21 mouse cellular contexts compared by ENCODE assay signal in the genomic region with DNA sequence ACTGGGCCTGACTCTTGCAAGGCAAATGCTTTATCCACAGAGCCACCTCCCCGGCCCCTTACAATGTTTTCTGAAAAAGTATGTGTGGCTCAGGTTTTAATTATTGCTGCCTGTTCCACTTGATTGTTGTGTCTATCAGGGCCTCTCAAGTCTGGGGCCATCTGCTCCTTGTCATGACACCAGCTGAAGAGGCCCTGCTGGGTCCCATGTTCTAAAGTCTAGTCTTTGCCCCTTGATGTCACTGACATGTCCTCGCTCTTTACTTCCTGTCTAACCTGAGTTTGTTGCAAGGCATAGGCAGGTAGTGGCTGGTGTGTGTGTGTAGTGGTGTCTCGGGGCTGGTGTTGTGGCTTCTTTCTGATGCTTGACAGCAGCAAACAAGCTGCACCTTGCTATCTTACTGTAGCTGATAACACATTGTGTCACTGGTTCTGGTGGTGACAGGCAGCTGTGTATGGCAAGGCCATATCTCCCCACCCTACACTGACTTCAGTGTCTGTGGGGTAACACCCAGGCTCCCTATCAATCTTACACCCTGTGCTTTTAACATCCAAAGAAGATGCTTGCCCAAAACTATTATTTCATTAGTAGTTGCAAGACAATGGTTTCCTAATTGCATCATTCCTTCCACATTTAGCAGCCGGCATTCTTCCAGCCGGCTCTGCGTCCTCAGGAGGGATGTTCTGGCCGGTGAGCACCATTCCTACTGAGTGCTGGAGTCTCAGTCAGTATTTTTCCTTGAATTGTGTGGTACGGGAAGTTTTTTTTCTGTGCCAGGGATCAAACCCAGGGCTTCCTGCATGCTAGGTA. TPM values are rescaled to one million over a fixed set of nuclear protein-coding genes. Genes with fewer than 3 reads are reported as not detected.
A peak's percentile ranks its signal among the peaks of the same experiment; 100 is the strongest.
DNase-seq lines count a peak whose midpoint lies in the region; ATAC-seq and TF ChIP-seq lines count a peak whose summit lies in the region.
"Had no signal": no experiment of that assay in that cellular context is flagged by ENCODE, and none has a peak within 500 bp of the region (broad histone marks: within the 10 kb centered on the region; RNA-seq: fewer than 3 reads in every experiment).

No protein-coding gene starts in this region.

- intact Hi-C loops in heart, postnatal 14 days (cut with DNase I), result no loop called here

- no peak overlapping the region for H3K27ac ChIP-seq in MEL (ENCODE audit: control insufficient read depth, low read depth, low read length)
- peak overlapping the region; percentile 30 for H3K27ac ChIP-seq in heart, embryonic 11.5 days (ENCODE audit: low read depth, low read length)
- H3K27ac ChIP-seq in midbrain, embryonic 14.5 days (replicated peaks; ENCODE audit: low read depth, low read length), result no peak overlapping the region
- H3K27ac ChIP-seq: forebrain, embryonic 10.5 days; hindbrain, embryonic 12.5 days; layer of hippocampus, adult 2 months; limb, embryonic 10.5 days; macrophage; neural tube, embryonic 13.5 days had no signal

- H3K4me1 ChIP-seq in MEL (ENCODE audit: control insufficient read depth in 1 of 2, insufficient read depth in 2 of 2, low read length in 2 of 2), result no peaks in the 10 kb centered on the region
- H3K4me1 ChIP-seq in heart, embryonic 11.5 days (ENCODE audit: control insufficient read depth, insufficient read depth, low read length), result peaks cover 33% of the 10 kb centered on the region
- no peaks in the 10 kb centered on the region for H3K4me1 ChIP-seq in midbrain, embryonic 14.5 days (ENCODE audit: control insufficient read depth, insufficient read depth, low read length)

- TF ChIP-seq POLR2A in MEL (IDR thresholded peaks at IDR 0.05; ENCODE audit: control insufficient read depth in 1 of 2, insufficient read depth in 1 of 2, low read depth in 1 of 2, low read length in 2 of 2, poor library complexity in 1 of 2), result no peak

- no peak for TF ChIP-seq RAD21 in MEL (IDR thresholded peaks at IDR 0.05; ENCODE audit: low read depth, low read length)

- no peak overlapping the region for H3K9ac ChIP-seq in MEL (ENCODE audit: control insufficient read depth, low read depth, low read length, poor library complexity, severe bottlenecking)
- no peak overlapping the region for H3K9ac ChIP-seq in heart, embryonic 11.5 days (ENCODE audit: low read depth, low read length)
- no peak overlapping the region for H3K9ac ChIP-seq in midbrain, embryonic 14.5 days (replicated peaks; ENCODE audit: low read length)
- H3K9ac ChIP-seq: hindbrain, embryonic 12.5 days; neural tube, embryonic 13.5 days had no signal

- TF ChIP-seq EP300 in MEL (IDR thresholded peaks at IDR 0.05; ENCODE audit: low read depth in 1 of 2, low read length in 2 of 2), result no peak

- no peaks in the 10 kb centered on the region for H3K79me2 ChIP-seq in MEL (ENCODE audit: control insufficient read depth, insufficient read depth, low read length, poor library complexity)

- no peak for TF ChIP-seq CTCF in MEL (IDR thresholded peaks at IDR 0.05 in 2 of 3, conservative IDR thresholded peaks at IDR 0.05 in 1 of 3; ENCODE audit: control insufficient read depth in 1 of 3, insufficient read depth in 1 of 3, low read depth in 2 of 3, low read length in 3 of 3, poor library complexity in 1 of 3, severe bottlenecking in 1 of 3)

- H3K36me3 ChIP-seq in MEL (ENCODE audit: control insufficient read depth in 1 of 2, insufficient read depth in 2 of 2, low read length in 2 of 2), result no peaks in the 10 kb centered on the region
- no peaks in the 10 kb centered on the region for H3K36me3 ChIP-seq in heart, embryonic 11.5 days (ENCODE audit: control insufficient read depth, insufficient read depth, low read length)
- H3K36me3 ChIP-seq in midbrain, embryonic 14.5 days (ENCODE audit: control insufficient read depth, insufficient read depth, low read length), result no peaks in the 10 kb centered on the region
- H3K36me3 ChIP-seq: forebrain, embryonic 10.5 days; hindbrain, embryonic 12.5 days; limb, embryonic 10.5 days; neural tube, embryonic 13.5 days had no signal

- no peak overlapping the region for H3K4me3 ChIP-seq in MEL (ENCODE audit: control insufficient read depth in 1 of 2, insufficient read depth in 1 of 2, low read depth in 2 of 2, low read length in 2 of 2)
- no peak overlapping the region for H3K4me3 ChIP-seq in heart, embryonic 11.5 days (ENCODE audit: low read depth, low read length)
- H3K4me3 ChIP-seq in midbrain, embryonic 14.5 days (replicated peaks; ENCODE audit: low read depth, low read length), result no peak overlapping the region
- H3K4me3 ChIP-seq: forebrain, embryonic 10.5 days; hindbrain, embryonic 12.5 days; layer of hippocampus, adult 2 months; limb, embryonic 10.5 days; neural tube, embryonic 13.5 days had no signal

- DNase-seq in MEL (ENCODE audit: low read depth, low spot score), result peak; percentile 4
- DNase-seq in gastrocnemius, postnatal 25 days, result peak; percentile 58
- DNase-seq in heart, postnatal 14 days, result peak; percentile 40 to 58
- DNase-seq in retina, embryonic 14.5 days (ENCODE audit: low spot score), result no peak
- DNase-seq in urinary bladder, postnatal 10 days (ENCODE audit: low spot score), result no peak
- DNase-seq in midbrain, embryonic 14.5 days, result no peak
- DNase-seq: adrenal gland, postnatal 25 days; cerebellum, adult 8-10 months; lung, adult 2 months; right cerebral cortex, postnatal 14 days; thymus, postnatal 36 days had no signal

- ATAC-seq in heart, embryonic 11.5 days (replicated peaks; ENCODE audit: insufficient number of reproducible peaks, low FRiP score, low TSS enrichment), result peak; percentile 66
- ATAC-seq in midbrain, embryonic 14.5 days (ENCODE audit: low FRiP score, low TSS enrichment), result no peak
- ATAC-seq: intestine, embryonic 16.5 days had no signal

- H3K4me2 ChIP-seq in heart, embryonic 11.5 days, result no peak overlapping the region
- no peak overlapping the region for H3K4me2 ChIP-seq in midbrain, embryonic 14.5 days (ENCODE audit: low read length)
- H3K4me2 ChIP-seq: hindbrain, embryonic 12.5 days; liver, embryonic 11.5 days; midbrain, embryonic 11.5 days; neural tube, embryonic 13.5 days had no signal

- H3K9me3 ChIP-seq in MEL (replicated peaks; ENCODE audit: insufficient read depth, low read length), result no peaks in the 10 kb centered on the region
- no peaks in the 10 kb centered on the region for H3K9me3 ChIP-seq in heart, embryonic 11.5 days (replicated peaks; ENCODE audit: control insufficient read depth, low read length)
- no peaks in the 10 kb centered on the region for H3K9me3 ChIP-seq in midbrain, embryonic 14.5 days (ENCODE audit: control insufficient read depth, low read length)
- H3K9me3 ChIP-seq: hindbrain, embryonic 12.5 days; limb, embryonic 10.5 days had no signal

- WGBS in heart, embryonic 11.5 days (ENCODE audit: insufficient replicate concordance), result 24% methylated on average over 8 of the region's 8 CpGs
- 81% methylated on average over 8 of the region's 8 CpGs for WGBS in midbrain, embryonic 14.5 days

- H3K27me3 ChIP-seq in MEL (ENCODE audit: control insufficient read depth in 1 of 2, insufficient read depth in 2 of 2, low read length in 2 of 2), result no peaks in the 10 kb centered on the region; a peak in 2 of 4 replicates
- H3K27me3 ChIP-seq in heart, embryonic 11.5 days (ENCODE audit: control insufficient read depth, insufficient read depth, low read length), result peaks cover 8% of the 10 kb centered on the region
- H3K27me3 ChIP-seq in midbrain, embryonic 14.5 days (ENCODE audit: control insufficient read depth, insufficient read depth, low read length), result no peaks in the 10 kb centered on the region

TF ChIP-seq in MEL, 35 proteins besides CTCF, POLR2A, EP300 and RAD21:
- TF ChIP-seq ZNF384 (IDR thresholded peaks at IDR 0.05; ENCODE audit: low read depth, low read length) (no peak), MAX (IDR thresholded peaks at IDR 0.05; ENCODE audit: low read length) (no peak), JUND (IDR thresholded peaks at IDR 0.05; ENCODE audit: low read depth, low read length) (no peak), RCOR1 (IDR thresholded peaks at IDR 0.05; ENCODE audit: low read depth, low read length) (no peak), POLR2AphosphoS2 (IDR thresholded peaks at IDR 0.05; ENCODE audit: low read length) (no peak)

RNA-seq across cellular contexts. Expression of a gene that starts 27.7 kb away (rescaled TPM):
- total RNA-seq in MEL (2012; rRNA removed), result 0.03 TPM in 1 of 2 replicates, not detected in the other
- under 1 TPM in 1 of 2 experiments, not detected in 1; 0.18 TPM for polyA plus RNA-seq in MEL (2012; ENCODE audit: insufficient read depth in 1 of 2, insufficient read length in 2 of 2, low read depth in 1 of 2, low replicate concordance in 2 of 2, missing spikeins in 1 of 2)
- total RNA-seq in gastrocnemius, postnatal 25 days (2021), result 10 to 100 TPM; 33.0 to 38.1 TPM
- 0.27 TPM in 1 of 2 replicates, not detected in the other for polyA plus RNA-seq in heart, embryonic 11.5 days (2014; fragmentation: Nextera tagmentation; extraction: Ambion mirVana)
- 10 to 100 TPM; 30.5 to 31.5 TPM for total RNA-seq in heart, postnatal 14 days (2021)
- polyA plus RNA-seq in midbrain, embryonic 14.5 days (2014; fragmentation: Nextera tagmentation; extraction: Ambion mirVana), result 0.08 and 0.22 TPM in 2 replicates
- polyA plus RNA-seq: forebrain, embryonic 10.5 days; macrophage had no signal

Comparison
In these comparisons a context has a peak if more than half of its experiments do, and no peak if none do; other contexts are left out.
1. DNase-seq: peak in MEL (single experiment), gastrocnemius, postnatal 25 days (single experiment) and heart, postnatal 14 days (2 of 2); none in retina, embryonic 14.5 days (single experiment), urinary bladder, postnatal 10 days (single experiment) and midbrain, embryonic 14.5 days (single experiment).
2. RNA of a gene that starts 27.7 kb away (total RNA-seq): 33.0 to 38.1 TPM in gastrocnemius, postnatal 25 days and 30.5 to 31.5 TPM in heart, postnatal 14 days; 0.03 TPM in MEL; every median in the first group is over 10 times any median in the second.